Mouse (Mus musculus) lung, embryonic 16.5 days (tissue): ENCODE measurements at regions not wholly inside any gene's neighbourhood (a gene's known extent, or its start where the extent isn't known, plus 50 kb on each side); places are given as distances from the start of the nearest gene placed in this dataset.

Experiments
- ATAC-seq: fragments of 200-750 bp; cut with Nextera tagmentation; 2 replicates; pipeline ENCODE4 v1.8.0; 2017; ENCODE audit warnings: low read depth, mild to moderate bottlenecking, moderate library complexity
- H3K27ac ChIP-seq: fragments of 300-500 bp; sonication (generic); 2 replicates; pipeline ENCODE4 v1.5.1; 2014; ENCODE audit warnings: mild to moderate bottlenecking, control low read depth, low read length
- H3K27me3 ChIP-seq: fragments of 300-500 bp; sonication (generic); 2 replicates; pipeline ENCODE4 v1.6.1; 2014; ENCODE audit warnings: low read depth, low read length, mixed read lengths; ENCODE audit not compliant: control insufficient read depth, insufficient read depth
- H3K36me3 ChIP-seq: fragments of 300-500 bp; sonication (generic); 2 replicates; pipeline ENCODE4 v1.6.1; 2014; ENCODE audit warnings: low read length; ENCODE audit not compliant: control insufficient read depth, insufficient read depth
- H3K4me1 ChIP-seq: fragments of 300-500 bp; sonication (generic); replicated peaks from 2 replicates; pipeline ENCODE4 v1.6.1; 2014; ENCODE audit warnings: low read length, mixed read lengths; ENCODE audit not compliant: control insufficient read depth, insufficient read depth
- H3K4me2 ChIP-seq: fragments of 300-500 bp; sonication (generic); 2 replicates; pipeline ENCODE4 v1.6.1; 2014; ENCODE audit warnings: low read depth, low read length, control low read depth
- H3K4me3 ChIP-seq: fragments of 300-500 bp; sonication (generic); 2 replicates; pipeline ENCODE4 v1.5.1; 2014; ENCODE audit warnings: mild to moderate bottlenecking, low read length, control low read depth
- H3K9ac ChIP-seq: fragments of 300-500 bp; sonication (generic); 2 replicates; pipeline ENCODE4 v1.6.1; 2014; ENCODE audit warnings: low read length, control low read depth
- H3K9me3 ChIP-seq: fragments of 300-500 bp; sonication (generic); 2 replicates; pipeline ENCODE4 v1.6.1; 2016; ENCODE audit warnings: low read length; ENCODE audit not compliant: control insufficient read depth
- WGBS: fragments of 180-500 bp; shearing (Covaris S2); extraction: QIAGEN DNeasy Blood & Tissue Kit; methylation state at CpG from one replicate; pipeline ENCODE4 v1.1.7; 2014; 5-methylcytosine and 5-hydroxymethylcytosine counted together

- Histone ChIP-seq H3K4me3 (no peak overlapping the region), H3K9me3 (no peaks in the 10 kb centered on the region), H3K4me2 (no peak overlapping the region), H3K27ac (no peak overlapping the region), H3K9ac (no peak overlapping the region), H3K36me3 (no peaks in the 10 kb centered on the region), H3K4me1 (0 out of 2 replicates have a peak, but pooled peaks cover 3% of the 10 kb centered on the region), H3K27me3 (no peaks in the 10 kb centered on the region)
- 85% methylated on average over 4 of the region's 4 CpGs for WGBS
- no peak for ATAC-seq
Measured at GRCm38 (mm10) chr3:143495389-143495788, 613.6 kb upstream of the Pkn2 start.

GRCm38 (mm10) chr3:143477916-143478610 lies 596.3 kb upstream of the Pkn2 start:
- ATAC-seq = no peak
- WGBS = 58% methylated on average over 8 of the region's 8 CpGs
- no peaks in the 10 kb centered on the region for H3K27me3 ChIP-seq
- H3K9me3 ChIP-seq = no peaks in the 10 kb centered on the region
- H3K27ac ChIP-seq = no peak overlapping the region
- H3K9ac ChIP-seq = no peak overlapping the region
- no peaks in the 10 kb centered on the region for H3K4me1 ChIP-seq
- H3K36me3 ChIP-seq = no peaks in the 10 kb centered on the region
- H3K4me2 ChIP-seq = no peak overlapping the region
- H3K4me3 ChIP-seq = no peak overlapping the region

GRCm38 (mm10) chr3:143475461-143475860 lies 593.7 kb upstream of the Pkn2 start:
- H3K4me2 ChIP-seq = no peak overlapping the region
- H3K9ac ChIP-seq = no peak overlapping the region
- no peaks in the 10 kb centered on the region for H3K4me1 ChIP-seq
- 36% methylated on average over 5 of the region's 5 CpGs for WGBS
- H3K27ac ChIP-seq = no peak overlapping the region
- no peaks in the 10 kb centered on the region for H3K9me3 ChIP-seq
- no peak overlapping the region for H3K4me3 ChIP-seq
- H3K27me3 ChIP-seq = no peaks in the 10 kb centered on the region
- H3K36me3 ChIP-seq = no peaks in the 10 kb centered on the region
- ATAC-seq = no peak

GRCm38 (mm10) chr3:143447005-143447709 lies 565.4 kb upstream of the Pkn2 start:
- no peaks in the 10 kb centered on the region for H3K4me1 ChIP-seq
- H3K9ac ChIP-seq = no peak overlapping the region
- ATAC-seq = no peak
- no peak overlapping the region for H3K4me2 ChIP-seq
- H3K9me3 ChIP-seq = no peaks in the 10 kb centered on the region
- no peaks in the 10 kb centered on the region for H3K27me3 ChIP-seq
- H3K36me3 ChIP-seq = no peaks in the 10 kb centered on the region
- no peak overlapping the region for H3K27ac ChIP-seq
- no peak overlapping the region for H3K4me3 ChIP-seq
- WGBS = 41% methylated on average over 7 of the region's 7 CpGs

GRCm38 (mm10) chr3:143417401-143417800 lies 535.6 kb upstream of the Pkn2 start:
- Histone ChIP-seq H3K9me3 (no peaks in the 10 kb centered on the region), H3K4me2 (no peak overlapping the region), H3K36me3 (no peaks in the 10 kb centered on the region), H3K27ac (no peak overlapping the region), H3K4me3 (no peak overlapping the region), H3K27me3 (no peaks in the 10 kb centered on the region), H3K4me1 (no peaks in the 10 kb centered on the region), H3K9ac (no peak overlapping the region)
- WGBS = 83% methylated on average over 6 of the region's 6 CpGs
- ATAC-seq = no peak

- H3K9ac ChIP-seq = no peak overlapping the region
- H3K4me2 ChIP-seq = no peak overlapping the region
- no peaks in the 10 kb centered on the region for H3K4me1 ChIP-seq
- no peaks in the 10 kb centered on the region for H3K36me3 ChIP-seq
- no peak overlapping the region for H3K27ac ChIP-seq
- no peaks in the 10 kb centered on the region for H3K9me3 ChIP-seq
- H3K4me3 ChIP-seq = no peak overlapping the region
- no peak for ATAC-seq
- no peaks in the 10 kb centered on the region for H3K27me3 ChIP-seq
- 63% methylated on average over 4 of the region's 4 CpGs for WGBS
Measured at GRCm38 (mm10) chr3:143411655-143412054, 529.9 kb upstream of the Pkn2 start.

- Histone ChIP-seq H3K9me3 (no peaks in the 10 kb centered on the region), H3K9ac (no peak overlapping the region), H3K27ac (no peak overlapping the region), H3K4me2 (no peak overlapping the region), H3K4me1 (no peaks in the 10 kb centered on the region), H3K36me3 (no peaks in the 10 kb centered on the region), H3K4me3 (no peak overlapping the region), H3K27me3 (no peaks in the 10 kb centered on the region)
- ATAC-seq = no peak
- 76% methylated on average over 2 of the region's 2 CpGs for WGBS
Measured at GRCm38 (mm10) chr3:143398966-143399365, 517.2 kb upstream of the Pkn2 start.

- Histone ChIP-seq H3K36me3 (no peaks in the 10 kb centered on the region), H3K4me3 (no peak overlapping the region), H3K9ac (no peak overlapping the region), H3K4me1 (no peaks in the 10 kb centered on the region), H3K9me3 (no peaks in the 10 kb centered on the region), H3K27ac (no peak overlapping the region), H3K27me3 (no peaks in the 10 kb centered on the region), H3K4me2 (no peak overlapping the region)
- no peak for ATAC-seq
- WGBS = 79% methylated on average over 1 of the region's 1 CpGs
Measured at GRCm38 (mm10) chr3:143384357-143384756, 502.6 kb upstream of the Pkn2 start.

- H3K9ac ChIP-seq = no peak overlapping the region
- 7% methylated on average over 13 of the region's 13 CpGs for WGBS
- 0 out of 2 replicates have a peak overlapping the region, but pooled peaks have one; percentile 14 for H3K4me2 ChIP-seq
- no peak overlapping the region for H3K27ac ChIP-seq
- H3K4me3 ChIP-seq = no peak overlapping the region
- no peaks in the 10 kb centered on the region for H3K9me3 ChIP-seq
- H3K27me3 ChIP-seq = no peaks in the 10 kb centered on the region
- H3K4me1 ChIP-seq = no peaks in the 10 kb centered on the region
- ATAC-seq = peak; percentile 79
- H3K36me3 ChIP-seq = no peaks in the 10 kb centered on the region
Measured at GRCm38 (mm10) chr3:143379193-143379592, 497.4 kb upstream of the Pkn2 start.
